Mouse (Mus musculus) CH12.LX (cell line): ENCODE data around the gene Ren1.

ENCODE experiments used
- CHD1 ChIP-seq: IDR thresholded peaks from 2 replicates; pipeline ENCODE4 v1.6.1; 2012; ENCODE audit warnings: low read depth, low read length, improper control_type of control experiment, inconsistent platforms
- CTCF ChIP-seq, 2 experiments: IDR thresholded peaks in 1 of 2; conservative IDR thresholded peaks in 1 of 2; 2 replicates each; pipeline ENCODE4 v1.5.1; 2011 to 2012; ENCODE audit warnings: low read depth in 2 of 2, low read length in 2 of 2, improper control_type of control experiment in 1 of 2, inconsistent platforms in 1 of 2, mild to moderate bottlenecking in 1 of 2, moderate library complexity in 1 of 2
- EP300 ChIP-seq: IDR thresholded peaks from 2 replicates; pipeline ENCODE4 v1.6.1; 2011; ENCODE audit warnings: low read length, improper control_type of control experiment
- HCFC1 ChIP-seq: IDR thresholded peaks from 2 replicates; pipeline ENCODE4 v1.6.1; 2012; ENCODE audit warnings: low read depth, mild to moderate bottlenecking, inconsistent platforms, low read length, improper control_type of control experiment
- KAT2A ChIP-seq: IDR thresholded peaks from 2 replicates; pipeline ENCODE4 v1.6.1; 2012; ENCODE audit warnings: low read length, improper control_type of control experiment, inconsistent platforms; ENCODE audit not compliant: insufficient replicate concordance
- MAX ChIP-seq: IDR thresholded peaks from 2 replicates; pipeline ENCODE4 v1.6.1; 2011; ENCODE audit warnings: low read length, improper control_type of control experiment
- MEF2A ChIP-seq: IDR thresholded peaks from 2 replicates; pipeline ENCODE4 v1.6.1; 2014; ENCODE audit warnings: low read depth, mild to moderate bottlenecking, inconsistent platforms, low read length, improper control_type of control experiment, borderline replicate concordance
- POLR2A ChIP-seq: IDR thresholded peaks from 2 replicates; pipeline ENCODE4 v1.6.1; 2011; ENCODE audit warnings: low read depth, mild to moderate bottlenecking, improper control_type of control experiment, low read length
- RAD21 ChIP-seq: IDR thresholded peaks from 2 replicates; pipeline ENCODE4 v1.6.1; 2011; ENCODE audit warnings: low read depth, mild to moderate bottlenecking, low read length, improper control_type of control experiment, moderate library complexity
- RCOR1 ChIP-seq: conservative IDR thresholded peaks from 2 replicates; pipeline ENCODE4 v1.6.1; 2012; ENCODE audit warnings: low read depth, mild to moderate bottlenecking, inconsistent platforms, low read length, improper control_type of control experiment
- SIN3A ChIP-seq: IDR thresholded peaks from 2 replicates; pipeline ENCODE4 v1.6.1; 2012; ENCODE audit warnings: low read length, improper control_type of control experiment, inconsistent platforms

- no peak for TF ChIP-seq POLR2A
- TF ChIP-seq EP300, result no peak
- no peak for TF ChIP-seq CTCF (conservative IDR thresholded peaks at IDR 0.05 in 1 of 2, IDR thresholded peaks at IDR 0.05 in 1 of 2; ENCODE audit: low read depth in 2 of 2, low read length in 2 of 2)
- no peak for TF ChIP-seq HCFC1
- TF ChIP-seq RAD21, result no peak
- TF ChIP-seq CHD1, result no peak
- TF ChIP-seq MAX, result no peak
- no peak for TF ChIP-seq SIN3A
- TF ChIP-seq MEF2A, result no peak
- no peak for TF ChIP-seq RCOR1
- no peak for TF ChIP-seq KAT2A
Observed at GRCm38 (mm10) chr1:133379254-133379985, 29.1 kb downstream of the Ren1 start.
